Mouse (Mus musculus): Measurements from ENCODE around the gene Arhgef2. TPM values are rescaled to one million over a fixed set of nuclear protein-coding genes. Genes with fewer than 3 reads are reported as not detected.
A peak's percentile ranks its signal among the peaks of the same experiment; 100 is the strongest.

The Arhgef2 gene
- polyA plus RNA-seq, 1 experiment from 2014 or later, result 41.5 TPM

DNA sequence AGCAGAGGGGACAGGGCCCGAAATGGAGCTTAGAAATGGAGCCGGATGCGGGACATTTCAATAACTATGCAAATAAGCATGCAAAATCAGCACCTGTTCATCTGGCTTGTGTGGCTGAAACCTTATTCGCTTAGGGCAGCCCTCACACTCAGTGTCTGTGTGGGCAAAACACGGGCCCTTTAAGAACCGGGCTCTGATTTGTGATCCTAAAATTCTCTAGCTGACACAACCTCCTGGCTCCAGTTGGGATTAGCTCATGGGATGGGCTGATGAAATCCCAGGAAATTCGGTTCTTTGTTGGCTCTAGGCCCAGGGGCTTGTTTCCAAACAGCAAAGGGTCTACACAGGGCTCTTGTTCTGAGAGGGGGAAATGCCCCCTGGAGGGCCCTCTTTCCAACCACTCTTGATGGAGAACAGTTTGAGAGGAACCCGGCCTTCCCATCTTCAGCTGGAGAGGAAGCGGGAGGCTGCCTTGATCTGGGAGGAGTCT lies 10.2 kb downstream of the Arhgef2 start:
- Histone ChIP-seq H3K9ac (ENCODE audit: low read depth, low read length) (peak overlapping the region; percentile 3; the same call in 1 of the 2 replicates), H3K4me3 (ENCODE audit: low read length) (no peak overlapping the region), H3K36me3 (ENCODE audit: control insufficient read depth, insufficient read depth, low read length) (no peaks in the 10 kb centered on the region), H3K27ac (ENCODE audit: low read length) (peak overlapping the region; percentile 10; the same call in 1 of the 2 replicates), H3K4me1 (ENCODE audit: control insufficient read depth, insufficient read depth, low read length) (peaks cover 21% of the 10 kb centered on the region), H3K27me3 (replicated peaks; ENCODE audit: control insufficient read depth, insufficient read depth, low read length) (no peaks in the 10 kb centered on the region), H3K9me3 (ENCODE audit: control insufficient read depth, low read length) (no peaks in the 10 kb centered on the region), H3K4me2 (ENCODE audit: low read depth, low read length) (no peak overlapping the region; the same call in 1 of the 2 replicates)
- WGBS, result 53% methylated on average over 9 of the region's 9 CpGs
- peak; percentile 36; the same call in 1 of the 2 replicates for ATAC-seq

DNA sequence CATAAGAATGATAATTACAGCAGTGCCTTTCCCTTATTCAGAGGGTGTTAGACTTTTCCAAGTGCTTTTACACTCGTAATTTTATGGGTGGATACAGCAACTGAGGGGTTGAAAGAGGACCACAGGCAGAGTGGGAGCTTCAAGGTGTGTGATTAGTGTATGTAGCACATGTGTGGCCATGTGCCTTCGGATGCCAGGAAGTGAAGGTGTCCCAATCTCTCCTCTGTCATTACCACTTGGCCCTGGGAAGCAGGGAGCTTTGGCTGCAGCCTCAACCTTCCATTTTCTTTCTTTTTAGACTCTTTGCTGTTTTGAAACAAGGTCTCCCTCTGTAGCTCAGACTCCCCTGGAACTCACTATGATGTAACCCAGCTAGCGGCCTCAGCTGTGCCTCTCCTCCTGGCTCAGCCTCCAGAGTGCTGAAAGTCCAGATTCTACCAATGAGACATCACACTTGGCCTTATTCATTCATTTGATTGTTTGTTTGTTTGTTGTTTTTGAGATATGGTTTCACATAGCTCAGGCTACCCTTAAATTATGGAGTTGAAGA lies 11.3 kb downstream of the Arhgef2 start:
- H3K9me3 ChIP-seq (ENCODE audit: control insufficient read depth, low read length), result no peaks in the 10 kb centered on the region
- no peak overlapping the region; the same call in 1 of the 2 replicates for H3K4me2 ChIP-seq (ENCODE audit: low read depth, low read length)
- H3K36me3 ChIP-seq (ENCODE audit: control insufficient read depth, insufficient read depth, low read length), result no peaks in the 10 kb centered on the region
- ATAC-seq, result no peak
- H3K4me3 ChIP-seq (ENCODE audit: low read length), result no peak overlapping the region
- no peak overlapping the region for H3K9ac ChIP-seq (ENCODE audit: low read depth, low read length)
- H3K4me1 ChIP-seq (ENCODE audit: control insufficient read depth, insufficient read depth, low read length), result peaks cover 21% of the 10 kb centered on the region
- 82% methylated on average over 3 of the region's 3 CpGs for WGBS
- H3K27me3 ChIP-seq (replicated peaks; ENCODE audit: control insufficient read depth, insufficient read depth, low read length), result no peaks in the 10 kb centered on the region
- no peak overlapping the region for H3K27ac ChIP-seq (ENCODE audit: low read length)

DNA sequence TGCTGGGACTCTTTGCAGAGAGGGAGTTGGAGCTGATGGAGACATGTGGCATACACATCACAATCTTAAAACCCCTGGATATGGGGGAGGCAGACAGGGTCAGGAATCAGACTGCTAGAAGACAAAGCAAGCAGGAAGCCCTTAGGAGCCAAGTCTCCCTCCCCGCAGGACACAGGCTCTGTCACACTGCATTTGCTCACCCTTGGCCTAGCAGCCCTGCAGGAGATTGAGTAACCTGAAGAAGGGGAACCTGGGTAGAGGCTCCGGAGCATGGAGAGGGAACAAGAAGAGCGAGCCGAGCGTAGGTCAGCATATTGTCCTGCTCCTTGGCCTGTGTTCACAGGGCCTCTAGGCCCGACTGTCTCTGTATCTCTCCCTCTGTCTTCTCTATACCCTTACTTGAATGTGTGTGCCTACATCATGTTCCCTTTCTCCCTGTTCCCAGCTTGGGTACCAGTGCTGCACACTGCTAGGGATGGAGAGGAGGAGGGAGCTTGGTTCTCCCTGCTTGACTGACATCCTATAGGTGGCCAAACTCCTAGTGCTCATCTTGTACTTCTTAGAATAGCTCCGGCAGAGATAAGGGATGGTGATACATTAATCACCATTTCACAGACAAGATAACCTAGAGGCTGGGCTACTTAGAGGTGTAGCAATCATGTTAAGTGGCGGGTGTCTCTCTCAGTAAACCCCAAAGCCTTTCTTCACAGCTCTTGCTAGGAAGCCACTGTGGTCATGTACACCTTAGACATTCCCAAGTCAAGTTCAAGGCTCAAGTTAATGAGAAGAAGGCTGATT lies 12.5 kb downstream of the Arhgef2 start:
- ATAC-seq, result no peak
- 73% methylated on average over 8 of the region's 8 CpGs for WGBS

DNA sequence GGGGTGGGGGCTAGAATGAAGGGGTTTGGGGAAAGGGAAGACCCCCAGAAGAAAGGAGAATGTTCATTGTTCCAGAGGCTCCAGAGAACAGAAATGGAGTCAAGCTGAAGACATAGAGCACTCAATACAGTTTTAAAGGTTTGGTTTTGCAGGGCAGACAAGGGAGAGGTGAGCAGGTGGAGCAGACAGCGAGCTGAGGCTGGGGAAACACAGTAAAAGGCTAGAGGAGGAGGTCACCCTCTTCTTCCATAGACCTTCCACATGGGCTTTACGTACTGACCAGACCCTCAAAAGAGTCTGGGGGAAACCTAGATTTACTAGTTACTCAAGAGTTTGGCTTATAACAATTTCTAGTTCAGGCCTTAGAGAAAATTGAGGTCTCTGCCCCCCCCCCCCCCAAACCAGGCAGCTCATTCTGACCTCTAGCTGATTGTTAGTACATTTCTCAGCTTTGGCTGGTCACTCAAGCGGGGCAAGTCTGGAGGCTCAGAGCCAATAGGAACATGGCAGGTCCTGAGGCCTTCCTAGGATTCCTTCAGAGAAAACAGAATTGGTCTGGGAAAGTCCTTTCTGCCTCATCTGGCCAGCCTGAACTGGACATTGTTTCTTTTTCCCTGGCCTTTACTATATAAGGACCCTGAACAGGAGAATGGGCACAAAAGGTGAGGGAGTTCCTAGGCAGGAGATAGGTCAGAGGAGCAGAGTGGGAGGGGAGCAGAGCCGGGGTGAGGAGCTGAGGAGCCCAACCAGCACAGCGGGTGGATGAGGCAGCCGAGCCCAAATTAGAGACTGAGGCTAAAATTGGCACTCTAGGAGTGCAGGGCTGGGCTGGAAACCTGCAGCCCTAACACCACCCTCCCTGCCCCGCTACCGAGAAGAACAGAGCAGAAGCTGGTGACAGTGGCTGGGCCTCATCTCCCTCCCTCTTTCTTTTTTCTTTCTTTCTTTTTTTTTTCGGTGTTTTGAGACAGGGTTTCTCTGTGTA lies 13.6 kb downstream of the Arhgef2 start:
- H3K27ac ChIP-seq (ENCODE audit: low read length), result no peak overlapping the region

More for the DNA sequence above, 12.5 kb downstream of the Arhgef2 start:
- no peaks in the 10 kb centered on the region for H3K27me3 ChIP-seq (replicated peaks; ENCODE audit: control insufficient read depth, insufficient read depth, low read length)
- peaks cover 21% of the 10 kb centered on the region for H3K4me1 ChIP-seq (ENCODE audit: control insufficient read depth, insufficient read depth, low read length)
- no peak overlapping the region for H3K4me2 ChIP-seq (ENCODE audit: low read depth, low read length)
- no peaks in the 10 kb centered on the region for H3K9me3 ChIP-seq (ENCODE audit: control insufficient read depth, low read length)
- H3K36me3 ChIP-seq (ENCODE audit: control insufficient read depth, insufficient read depth, low read length), result no peaks in the 10 kb centered on the region
- H3K9ac ChIP-seq (ENCODE audit: low read depth, low read length), result no peak overlapping the region
- H3K4me3 ChIP-seq (ENCODE audit: low read length), result no peak overlapping the region
- no peak overlapping the region for H3K27ac ChIP-seq (ENCODE audit: low read length)

DNA sequence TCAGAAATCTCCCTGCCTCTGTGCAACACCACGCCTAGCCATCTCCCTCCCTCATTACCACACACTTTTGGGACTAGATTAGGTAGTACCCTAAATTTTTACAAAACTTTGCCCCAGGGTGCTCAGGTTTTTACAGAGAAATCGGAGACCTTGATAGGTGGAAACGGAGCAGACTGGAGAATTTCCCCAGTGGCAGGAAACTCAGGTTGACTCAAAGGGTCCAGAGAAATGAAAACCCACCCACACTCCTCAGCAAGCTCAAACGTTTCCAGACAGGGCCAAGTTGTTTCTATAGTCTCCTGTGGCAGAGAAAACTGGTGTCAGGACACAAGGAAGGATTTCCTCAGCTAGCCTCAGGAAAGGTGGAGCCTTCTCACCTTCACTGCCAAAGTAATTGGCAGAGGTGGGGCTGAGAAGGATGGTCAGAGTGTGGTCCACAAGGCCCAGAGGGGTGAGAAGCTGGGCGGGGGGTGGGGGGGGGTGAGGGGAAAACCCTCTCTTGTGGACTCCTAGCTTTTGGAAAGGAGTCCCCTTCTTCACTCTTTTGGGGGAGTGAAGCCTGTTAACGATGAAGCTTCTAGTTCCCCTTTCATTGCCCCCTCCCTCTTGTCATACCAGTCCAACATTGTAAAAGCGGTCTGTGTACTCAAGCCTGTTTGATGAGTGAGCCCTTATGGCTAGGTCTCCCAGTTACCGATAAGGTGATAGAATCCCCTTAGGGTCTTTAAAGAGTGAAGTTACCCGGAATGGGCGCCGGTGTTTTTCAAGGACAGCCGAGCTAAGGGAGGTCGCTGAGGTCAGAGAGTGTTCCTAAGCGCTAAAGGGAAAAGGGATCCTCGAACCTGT lies 14.6 kb downstream of the Arhgef2 start:
- Histone ChIP-seq H3K27me3 (replicated peaks; ENCODE audit: control insufficient read depth, insufficient read depth, low read length) (no peaks in the 10 kb centered on the region), H3K36me3 (ENCODE audit: control insufficient read depth, insufficient read depth, low read length) (no peaks in the 10 kb centered on the region), H3K4me3 (ENCODE audit: low read length) (peak overlapping the region; percentile 87), H3K9me3 (ENCODE audit: control insufficient read depth, low read length) (no peaks in the 10 kb centered on the region), H3K4me1 (ENCODE audit: control insufficient read depth, insufficient read depth, low read length) (peaks cover 30% of the 10 kb centered on the region), H3K9ac (ENCODE audit: low read depth, low read length) (peak overlapping the region; percentile 95), H3K4me2 (ENCODE audit: low read depth, low read length) (peak overlapping the region; percentile 85), H3K27ac (ENCODE audit: low read length) (peak overlapping the region; percentile 89)
- ATAC-seq, result no peak
- 17% methylated on average over 15 of the region's 15 CpGs for WGBS

More for the DNA sequence above, 13.6 kb downstream of the Arhgef2 start:
- H3K9ac ChIP-seq (ENCODE audit: low read depth, low read length), result no peak overlapping the region
- H3K4me1 ChIP-seq (ENCODE audit: control insufficient read depth, insufficient read depth, low read length), result peaks cover 32% of the 10 kb centered on the region
- H3K36me3 ChIP-seq (ENCODE audit: control insufficient read depth, insufficient read depth, low read length), result no peaks in the 10 kb centered on the region
- no peaks in the 10 kb centered on the region for H3K27me3 ChIP-seq (replicated peaks; ENCODE audit: control insufficient read depth, insufficient read depth, low read length)
- WGBS, result 61% methylated on average over 9 of the region's 9 CpGs
- H3K4me3 ChIP-seq (ENCODE audit: low read length), result no peak overlapping the region
- H3K4me2 ChIP-seq (ENCODE audit: low read depth, low read length), result no peak overlapping the region
- no peak for ATAC-seq
- H3K9me3 ChIP-seq (ENCODE audit: control insufficient read depth, low read length), result no peaks in the 10 kb centered on the region

DNA sequence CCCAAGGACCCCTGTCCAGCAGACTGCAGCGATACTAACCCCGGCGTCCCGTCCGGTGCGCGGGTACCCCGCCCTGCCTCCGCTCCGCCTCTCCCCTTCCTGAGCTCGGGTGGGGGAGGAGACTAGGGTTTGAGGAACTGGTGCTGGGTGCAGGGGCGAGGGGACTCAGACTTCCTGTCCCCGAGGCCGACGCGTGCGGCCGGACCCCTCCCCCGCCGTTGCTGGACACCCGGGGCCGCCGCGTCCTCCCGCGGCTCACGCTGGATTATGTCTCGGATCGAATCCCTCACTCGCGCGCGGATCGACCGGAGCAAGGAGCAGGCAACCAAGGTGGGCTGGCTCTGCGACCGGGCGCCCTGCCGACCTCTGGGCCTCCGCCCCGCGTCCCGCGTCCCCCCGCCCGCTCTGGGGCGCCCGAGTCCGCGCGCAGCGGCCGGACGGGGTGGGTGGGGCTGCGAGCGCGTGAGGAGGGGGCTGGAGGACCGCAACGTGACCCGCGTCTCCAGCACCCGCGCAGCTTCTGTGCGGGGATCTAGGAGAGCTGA lies 15.3 kb downstream of the Arhgef2 start:
- 0% methylated on average over 64 of the region's 64 CpGs for WGBS
- Histone ChIP-seq H3K9me3 (ENCODE audit: control insufficient read depth, low read length) (no peaks in the 10 kb centered on the region), H3K27ac (ENCODE audit: low read length) (peak overlapping the region; percentile 89), H3K9ac (ENCODE audit: low read depth, low read length) (peak overlapping the region; percentile 95), H3K4me1 (ENCODE audit: control insufficient read depth, insufficient read depth, low read length) (peaks cover 32% of the 10 kb centered on the region), H3K4me3 (ENCODE audit: low read length) (peak overlapping the region; percentile 87), H3K27me3 (replicated peaks; ENCODE audit: control insufficient read depth, insufficient read depth, low read length) (no peaks in the 10 kb centered on the region), H3K4me2 (ENCODE audit: low read depth, low read length) (peak overlapping the region; percentile 85), H3K36me3 (ENCODE audit: control insufficient read depth, insufficient read depth, low read length) (no peaks in the 10 kb centered on the region)
- ATAC-seq, result peak; percentile 67

DNA sequence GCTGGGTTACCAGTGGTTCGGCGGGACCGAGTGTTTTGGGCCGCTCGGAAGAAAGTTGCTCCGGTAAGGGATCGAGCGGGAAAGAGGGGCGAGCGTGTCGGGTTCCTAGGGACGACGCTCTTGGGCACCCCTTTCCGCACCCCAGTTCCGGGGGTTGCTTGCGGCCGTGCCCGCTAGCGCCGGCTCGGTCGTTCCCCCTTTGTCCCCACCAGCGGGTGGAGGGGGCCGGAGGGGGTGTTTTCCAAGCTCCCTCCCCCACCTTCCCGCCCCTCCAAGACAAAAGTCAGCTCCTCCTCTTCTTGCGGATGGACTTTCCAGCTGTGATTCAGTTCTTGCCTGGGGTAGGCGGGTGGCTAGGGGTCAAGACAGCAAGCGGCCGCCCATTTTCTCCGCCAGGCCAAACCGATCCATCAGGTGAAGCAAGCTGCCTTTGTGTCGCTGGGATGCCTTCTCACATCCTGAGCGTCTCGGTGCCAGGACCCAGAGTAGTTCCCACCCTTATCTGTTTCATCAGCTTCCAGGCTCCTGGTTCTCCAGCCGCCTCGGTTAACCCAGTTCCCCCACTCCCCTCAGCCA lies 15.9 kb downstream of the Arhgef2 start:
- Histone ChIP-seq H3K9ac (ENCODE audit: low read depth, low read length) (peak overlapping the region; percentile 95), H3K27ac (ENCODE audit: low read length) (peak overlapping the region; percentile 89), H3K27me3 (replicated peaks; ENCODE audit: control insufficient read depth, insufficient read depth, low read length) (no peaks in the 10 kb centered on the region), H3K4me1 (ENCODE audit: control insufficient read depth, insufficient read depth, low read length) (peaks cover 35% of the 10 kb centered on the region), H3K4me2 (ENCODE audit: low read depth, low read length) (peak overlapping the region; percentile 85), H3K4me3 (ENCODE audit: low read length) (peak overlapping the region; percentile 87), H3K9me3 (ENCODE audit: control insufficient read depth, low read length) (no peaks in the 10 kb centered on the region), H3K36me3 (ENCODE audit: control insufficient read depth, insufficient read depth, low read length) (no peaks in the 10 kb centered on the region)
- peak; percentile 19 for ATAC-seq
- under 1% methylated on average over 34 of the region's 36 CpGs for WGBS

All from intestine, embryonic 16.5 days (tissue).